In the genomic region with DNA sequence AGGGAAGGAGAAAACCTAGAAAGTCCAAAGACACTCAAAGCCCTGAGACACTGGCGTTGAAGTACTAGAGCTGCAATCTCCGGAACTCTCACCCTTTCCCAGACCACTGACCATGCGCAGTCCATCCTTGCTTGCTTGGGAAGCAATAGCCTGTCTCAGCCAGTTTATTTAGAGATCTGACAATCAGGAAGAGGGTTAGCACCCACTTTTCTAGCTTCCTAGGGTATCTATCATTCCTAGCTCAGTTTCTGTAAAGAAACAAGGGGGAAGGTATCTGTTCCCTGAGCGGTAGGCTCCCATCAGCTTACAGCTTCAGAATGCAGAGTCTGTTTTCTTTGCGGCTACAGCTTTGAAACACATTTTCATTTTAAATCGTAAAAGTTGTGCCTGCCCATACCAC, we compare ENCODE assay signal across 24 mouse cellular contexts. TPM values are rescaled to one million over a fixed set of nuclear protein-coding genes. Genes with fewer than 3 reads are reported as not detected.
"Had no signal": no experiment of that assay in that cellular context is flagged by ENCODE, and none has a peak within 500 bp of the region (broad histone marks: within the 10 kb centered on the region; RNA-seq: fewer than 3 reads in every experiment).

No protein-coding gene starts in this region.

- DNase-seq: lung, adult 18-20 months; lung, embryonic 14.5 days; lung, postnatal 10 days; lung, postnatal 4 days; retina, postnatal 1 day; right cerebral cortex, adult 18-20 months; right cerebral cortex, postnatal 25 days; right cerebral cortex, postnatal 4 days; spleen, adult 18-20 months; thymus, adult 18-20 months; thymus, postnatal 14 days; thymus, postnatal 36 days had no signal

- H3K36me3 ChIP-seq: midbrain, embryonic 10.5 days; midbrain, embryonic 13.5 days; neural tube, embryonic 13.5 days; neural tube, embryonic 15.5 days had no signal

- ATAC-seq: midbrain, embryonic 13.5 days; midbrain, embryonic 16.5 days had no signal

- H3K9ac ChIP-seq: lung, embryonic 14.5 days; midbrain, embryonic 13.5 days; neural tube, embryonic 13.5 days; neural tube, embryonic 15.5 days had no signal

- H3K4me2 ChIP-seq: lung, embryonic 14.5 days; midbrain, embryonic 13.5 days; neural tube, embryonic 13.5 days; neural tube, embryonic 15.5 days had no signal

- H3K27ac ChIP-seq: midbrain, embryonic 10.5 days; midbrain, embryonic 13.5 days; neural tube, embryonic 13.5 days; neural tube, embryonic 15.5 days had no signal

- H3K4me3 ChIP-seq: midbrain, embryonic 10.5 days; midbrain, embryonic 13.5 days; myocyte; neural tube, embryonic 13.5 days; neural tube, embryonic 15.5 days had no signal

- H3K9me3 ChIP-seq: midbrain, embryonic 10.5 days; midbrain, embryonic 13.5 days; neural tube, embryonic 13.5 days; neural tube, embryonic 15.5 days had no signal

RNA-seq across cellular contexts. Expression of a gene that starts 3.9 kb away (rescaled TPM):
- total RNA-seq: megakaryocyte, adult 5-6 weeks; megakaryocyte-erythroid progenitor cell, adult 5-6 weeks had no signal
- polyA plus RNA-seq: liver, embryonic 16.5 days; lung, embryonic 16.5 days; small intestine, adult 2 months; stomach, embryonic 14.5 days had no signal
